Mouse (Mus musculus) gastrocnemius, postnatal 25 days (tissue): ENCODE data around the gene Col7a1. TPM values are rescaled to one million over a fixed set of nuclear protein-coding genes. Genes with fewer than 3 reads are reported as not detected.

Experiments
- DNase-seq: peaks from one replicate; pipeline ENCODE4 v3.0.0; 2022
- total RNA-seq, 2 experiments: library from RNA; stranded (reverse); gene quantifications; 1 replicate in 1 of 2; 2 replicates in 1 of 2; pipeline ENCODE4 v1.2.3; 2021

Gene Col7a1
- total RNA-seq, 2 experiments from 2014 or later = 1.6 to 3.5 TPM

- no peak for DNase-seq
These were observed 32.3 kb downstream of the Col7a1 start, which contains the start of gene Ucn2 for GRCm38 (mm10) chr9:108985710-108986109. Ucn2 (plus strand) TSS chr9:108986010.

GRCm38 (mm10) chr9:108987704-108988350 is 34.4 kb downstream of the Col7a1 start:
- DNase-seq = peak; percentile 77

GRCm38 (mm10) chr9:108989802-108990461 is 36.5 kb downstream of the Col7a1 start:
- DNase-seq = no peak

GRCm38 (mm10) chr9:108990462-108990820 is 37.1 kb downstream of the Col7a1 start:
- DNase-seq = no peak

GRCm38 (mm10) chr9:108991428-108992084 is 38.2 kb downstream of the Col7a1 start, which contains the start of gene Pfkfb4:
Pfkfb4 (plus strand) TSS chr9:108991778.
- DNase-seq = peak; percentile 96

GRCm38 (mm10) chr9:108992085-108992469 is 38.7 kb downstream of the Col7a1 start:
- DNase-seq = no peak

GRCm38 (mm10) chr9:108992620-108993361 is 39.4 kb downstream of the Col7a1 start:
- no peak for DNase-seq

GRCm38 (mm10) chr9:108996411-108996810 is 43.0 kb downstream of the Col7a1 start:
- no peak for DNase-seq

- no peak for DNase-seq
These were observed 45.1 kb downstream of the Col7a1 start for GRCm38 (mm10) chr9:108998287-108999166.

GRCm38 (mm10) chr9:108999167-108999526 is 45.8 kb downstream of the Col7a1 start:
- DNase-seq = no peak

- no peak for DNase-seq
These were observed 47.3 kb downstream of the Col7a1 start for GRCm38 (mm10) chr9:109000726-109001125.

- no peak for DNase-seq
These were observed 49.8 kb downstream of the Col7a1 start for GRCm38 (mm10) chr9:109003201-109003600.

GRCm38 (mm10) chr9:109007025-109007780 is 53.8 kb downstream of the Col7a1 start:
- peak; percentile 47 for DNase-seq

GRCm38 (mm10) chr9:109008081-109008480 is 54.7 kb downstream of the Col7a1 start:
- no peak for DNase-seq

- no peak for DNase-seq
These were observed 55.7 kb downstream of the Col7a1 start for GRCm38 (mm10) chr9:109008994-109009635.

GRCm38 (mm10) chr9:109009636-109010315 is 56.4 kb downstream of the Col7a1 start:
- DNase-seq = peak; percentile 88

- DNase-seq = peak; percentile 50
These were observed 56.9 kb downstream of the Col7a1 start for GRCm38 (mm10) chr9:109010316-109010690.

- no peak for DNase-seq
These were observed 62.0 kb downstream of the Col7a1 start for GRCm38 (mm10) chr9:109015397-109015796.

- no peak for DNase-seq
These were observed 63.7 kb downstream of the Col7a1 start for GRCm38 (mm10) chr9:109016973-109017604.
